Mouse (Mus musculus) lung, embryonic 15.5 days (tissue): Measurements from ENCODE around the gene Nptxr. TPM values are rescaled to one million over a fixed set of nuclear protein-coding genes. Genes with fewer than 3 reads are reported as not detected.

Experiments
- ATAC-seq: fragments of 200-750 bp; cut with Nextera tagmentation; 2 replicates; pipeline ENCODE4 v1.8.0; 2017; ENCODE audit warnings: moderate number of reproducible peaks, borderline replicate concordance; ENCODE audit not compliant: low FRiP score, low TSS enrichment; ENCODE audit errors: extremely low read depth
- H3K27ac ChIP-seq: fragments of 300-500 bp; sonication (generic); 2 replicates; pipeline ENCODE4 v1.5.1; 2015; ENCODE audit warnings: moderate library complexity, mild to moderate bottlenecking, inconsistent platforms
- H3K27me3 ChIP-seq: fragments of 300-500 bp; sonication (generic); 2 replicates; pipeline ENCODE4 v1.6.1; 2015; ENCODE audit warnings: inconsistent platforms
- H3K36me3 ChIP-seq: fragments of 300-500 bp; sonication (generic); 2 replicates; pipeline ENCODE4 v1.6.1; 2015; ENCODE audit warnings: inconsistent platforms
- H3K4me1 ChIP-seq: fragments of 300-500 bp; sonication (generic); 2 replicates; pipeline ENCODE4 v1.6.1; 2015; ENCODE audit warnings: inconsistent platforms
- H3K4me2 ChIP-seq: fragments of 300-500 bp; sonication (generic); 2 replicates; pipeline ENCODE4 v1.6.1; 2015; ENCODE audit warnings: inconsistent platforms, mild to moderate bottlenecking, moderate library complexity
- H3K4me3 ChIP-seq: fragments of 300-500 bp; sonication (generic); 2 replicates; pipeline ENCODE4 v1.5.1; 2015; ENCODE audit warnings: mild to moderate bottlenecking, inconsistent platforms
- H3K9ac ChIP-seq: fragments of 300-500 bp; sonication (generic); 2 replicates; pipeline ENCODE4 v1.6.1; 2015; ENCODE audit warnings: inconsistent platforms
- H3K9me3 ChIP-seq: fragments of 300-500 bp; sonication (generic); 2 replicates; pipeline ENCODE4 v1.6.1; 2016; ENCODE audit warnings: inconsistent platforms
- WGBS: fragments of 180-500 bp; shearing (Covaris S2); methylation state at CpG from one replicate; pipeline ENCODE4 v1.1.7; 2015; 5-methylcytosine and 5-hydroxymethylcytosine counted together
- polyA plus RNA-seq: library from polyadenylated mRNA; unstranded; fragments of >200 nt; fragmentation: Nextera tagmentation; extraction: Ambion mirVana; gene quantifications from 2 replicates; pipeline ENCODE4 v1.2.1, GENCODE M21; 2015

Nptxr gene
- polyA plus RNA-seq, 1 experiment from 2014 or later = 3.4 TPM

DNA sequence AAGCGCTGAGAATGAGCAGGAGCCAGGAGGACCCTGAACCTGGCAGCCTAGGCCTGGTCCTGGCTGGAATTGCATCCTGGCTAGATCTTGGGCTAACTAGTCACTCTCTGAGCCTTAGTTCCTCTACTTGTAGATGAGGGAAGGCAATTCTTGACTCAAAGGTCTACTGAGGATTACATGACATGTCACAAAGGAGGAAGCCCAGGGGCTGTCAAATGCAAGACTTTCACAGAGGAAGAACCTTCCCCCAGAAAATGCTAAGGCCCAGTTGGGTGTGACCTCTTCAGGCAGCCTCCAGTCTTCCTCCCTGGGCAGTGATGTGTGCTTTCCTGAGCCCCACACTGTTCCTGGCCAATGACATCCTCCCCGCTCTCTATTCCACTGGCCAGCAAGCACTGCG lies 47.4 kb downstream of the Nptxr start:
- Histone ChIP-seq H3K9ac (no peak overlapping the region), H3K4me3 (no peak overlapping the region), H3K27ac (no peak overlapping the region), H3K9me3 (no peaks in the 10 kb centered on the region), H3K4me1 (no peaks in the 10 kb centered on the region), H3K27me3 (no peaks in the 10 kb centered on the region), H3K4me2 (no peak overlapping the region), H3K36me3 (no peaks in the 10 kb centered on the region)
- ATAC-seq = no peak
- 80% methylated on average over 3 of the region's 3 CpGs for WGBS

DNA sequence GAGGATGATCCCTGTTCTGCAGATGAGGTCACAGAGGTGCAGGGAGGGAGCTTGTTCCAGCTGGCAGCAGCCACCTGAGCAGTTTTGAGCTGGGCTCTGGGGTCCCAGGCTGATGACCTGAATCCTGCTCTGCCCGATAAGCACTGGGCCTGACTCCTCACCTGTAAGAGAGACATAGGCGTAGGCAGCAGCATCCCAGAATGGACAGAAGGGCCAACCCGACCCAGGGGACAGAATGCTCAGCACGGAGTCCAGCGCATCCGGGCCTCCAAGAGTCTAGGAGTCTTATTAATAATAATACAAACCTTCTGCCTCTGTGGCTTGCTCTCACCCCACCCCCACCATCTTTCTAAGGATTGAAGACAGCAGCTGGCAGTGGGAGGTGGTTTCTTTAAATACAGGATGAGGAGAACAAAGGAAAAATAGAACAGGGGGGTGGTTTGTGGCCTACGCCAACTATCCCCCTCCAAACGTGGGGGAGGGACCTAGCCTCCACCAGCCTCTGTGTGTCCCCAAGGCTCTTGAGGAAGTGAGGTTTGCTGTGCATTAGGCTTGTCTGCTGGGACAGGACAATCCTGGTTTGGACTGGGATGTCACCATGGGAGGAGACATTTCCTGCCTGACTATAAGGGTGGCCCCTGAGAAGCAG lies 48.5 kb downstream of the Nptxr start:
- H3K9me3 ChIP-seq = no peaks in the 10 kb centered on the region
- WGBS = 73% methylated on average over 8 of the region's 8 CpGs
- no peak overlapping the region for H3K9ac ChIP-seq
- H3K27ac ChIP-seq = peak overlapping the region; percentile 38; the same call in 1 of the 2 replicates
- H3K4me1 ChIP-seq = no peaks in the 10 kb centered on the region
- H3K4me3 ChIP-seq = no peak overlapping the region
- peak; percentile 32; the same call in 1 of the 2 replicates for ATAC-seq
- H3K27me3 ChIP-seq = no peaks in the 10 kb centered on the region
- no peaks in the 10 kb centered on the region for H3K36me3 ChIP-seq
- no peak overlapping the region for H3K4me2 ChIP-seq

DNA sequence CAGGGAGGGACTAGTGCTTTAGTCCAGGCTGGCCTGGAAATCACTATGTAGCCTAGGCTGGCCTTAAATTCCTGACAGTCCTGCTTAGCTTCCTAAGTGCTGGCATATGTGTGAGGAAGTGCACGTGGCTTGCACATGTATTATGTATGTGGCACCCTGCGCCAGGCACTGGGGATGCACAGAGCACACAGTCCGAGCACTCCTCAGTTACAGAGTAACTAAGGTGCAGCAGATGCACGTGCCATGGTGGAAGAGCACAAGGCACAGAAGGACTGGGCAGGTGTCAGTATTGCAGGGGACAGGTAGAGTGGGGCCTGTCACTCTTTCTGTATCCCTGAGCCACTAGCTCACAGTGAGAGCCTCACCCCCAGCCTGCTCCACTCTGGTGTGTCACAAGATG lies 49.4 kb downstream of the Nptxr start:
- Histone ChIP-seq H3K9me3 (no peaks in the 10 kb centered on the region), H3K36me3 (no peaks in the 10 kb centered on the region)
- WGBS = 78% methylated on average over 4 of the region's 4 CpGs

DNA sequence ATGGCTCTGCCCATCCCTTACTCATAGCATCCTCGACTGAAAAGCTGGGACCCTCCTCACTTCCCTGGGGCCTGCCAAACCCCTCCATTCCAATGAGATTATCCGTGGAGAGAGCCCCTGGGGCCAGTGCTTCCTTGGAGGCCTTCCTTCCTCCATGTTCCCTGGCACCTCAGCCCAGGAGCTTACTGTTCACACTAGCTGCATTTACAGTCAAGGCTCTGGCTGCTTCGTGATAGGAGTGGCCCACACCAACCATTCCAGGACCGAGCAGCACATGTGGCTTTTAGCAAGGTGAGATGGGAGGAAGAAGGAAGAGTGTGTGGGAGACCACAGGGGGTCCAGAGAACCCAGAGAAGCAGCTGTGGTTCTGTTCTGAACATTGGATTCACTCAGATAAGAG lies 50.7 kb downstream of the Nptxr start:
- no peaks in the 10 kb centered on the region for H3K4me1 ChIP-seq

More for the DNA sequence above, 49.4 kb downstream of the Nptxr start:
- H3K4me3 ChIP-seq = no peak overlapping the region
- ATAC-seq = no peak
- H3K4me2 ChIP-seq = no peak overlapping the region
- H3K9ac ChIP-seq = no peak overlapping the region
- no peaks in the 10 kb centered on the region for H3K27me3 ChIP-seq
- H3K27ac ChIP-seq = no peak overlapping the region
- no peaks in the 10 kb centered on the region for H3K4me1 ChIP-seq

DNA sequence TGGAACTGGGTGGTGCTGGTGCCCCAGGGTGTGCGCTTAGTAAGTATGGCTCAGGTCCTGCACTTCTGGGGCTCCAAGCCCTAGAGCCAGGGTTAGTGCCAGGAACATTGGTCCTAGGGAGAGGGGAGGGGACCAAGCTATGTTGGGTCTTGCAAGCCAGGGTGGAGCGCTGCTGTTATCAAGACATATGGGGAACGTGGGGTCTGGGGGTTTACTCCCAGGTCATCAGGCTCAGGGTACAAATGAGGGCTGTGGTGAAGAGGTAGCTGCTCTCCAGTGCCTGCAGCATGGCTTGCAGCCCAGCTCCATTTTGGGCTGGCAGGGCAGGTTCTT lies 51.2 kb downstream of the Nptxr start:
- H3K4me1 ChIP-seq = no peaks in the 10 kb centered on the region
- H3K27me3 ChIP-seq = no peaks in the 10 kb centered on the region
- no peak overlapping the region for H3K4me3 ChIP-seq
- H3K4me2 ChIP-seq = no peak overlapping the region
- no peaks in the 10 kb centered on the region for H3K9me3 ChIP-seq
- no peak overlapping the region for H3K9ac ChIP-seq
- H3K36me3 ChIP-seq = no peaks in the 10 kb centered on the region
- H3K27ac ChIP-seq = no peak overlapping the region
- WGBS = 84% methylated on average over 3 of the region's 3 CpGs
- ATAC-seq = no peak

More for the DNA sequence above, 50.7 kb downstream of the Nptxr start:
- no peaks in the 10 kb centered on the region for H3K9me3 ChIP-seq
- H3K27ac ChIP-seq = no peak overlapping the region
- no peaks in the 10 kb centered on the region for H3K27me3 ChIP-seq
- no peak for ATAC-seq
- H3K9ac ChIP-seq = no peak overlapping the region
- 42% methylated on average over 4 of the region's 4 CpGs for WGBS
- H3K36me3 ChIP-seq = no peaks in the 10 kb centered on the region
- H3K4me3 ChIP-seq = no peak overlapping the region
- no peak overlapping the region for H3K4me2 ChIP-seq

DNA sequence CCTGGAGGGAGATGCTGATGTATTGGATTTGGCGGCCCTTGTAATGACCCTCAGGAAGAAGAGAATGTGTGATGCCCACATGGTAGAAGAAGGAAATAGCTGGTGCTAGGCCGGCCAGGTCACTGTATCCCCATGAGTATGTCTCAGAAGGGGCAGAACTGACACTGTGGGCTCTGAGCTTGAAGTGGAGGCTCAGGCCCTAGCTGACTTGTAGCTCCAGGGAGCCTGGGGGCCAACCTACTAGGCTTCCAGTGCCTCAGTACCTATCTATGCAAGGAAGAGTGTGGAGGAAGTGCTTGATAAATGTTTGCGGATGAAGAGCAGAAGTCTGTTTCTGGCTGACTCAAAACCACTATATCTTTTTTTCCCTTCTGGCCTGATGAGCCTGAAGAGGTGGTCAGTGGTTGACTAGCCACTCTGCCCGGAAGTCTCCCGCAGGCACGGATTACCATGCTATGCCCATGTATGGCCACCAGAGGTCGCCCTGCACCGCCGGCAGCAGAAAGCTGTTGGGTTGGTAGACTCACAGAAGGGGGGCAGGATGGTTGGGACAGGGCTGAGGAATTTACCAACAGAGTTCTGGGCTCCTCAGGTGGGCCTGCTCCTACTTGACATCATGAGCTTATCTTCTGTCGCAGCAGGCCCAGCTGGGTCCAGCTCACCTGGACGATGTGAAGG lies 51.7 kb downstream of the Nptxr start:
- H3K27ac ChIP-seq = no peak overlapping the region
- H3K4me3 ChIP-seq = no peak overlapping the region
- no peak overlapping the region for H3K9ac ChIP-seq
- no peaks in the 10 kb centered on the region for H3K27me3 ChIP-seq
- no peak for ATAC-seq
- H3K4me1 ChIP-seq = no peaks in the 10 kb centered on the region
- H3K4me2 ChIP-seq = no peak overlapping the region
- 24% methylated on average over 11 of the region's 11 CpGs for WGBS
- H3K36me3 ChIP-seq = no peaks in the 10 kb centered on the region
- H3K9me3 ChIP-seq = no peaks in the 10 kb centered on the region

DNA sequence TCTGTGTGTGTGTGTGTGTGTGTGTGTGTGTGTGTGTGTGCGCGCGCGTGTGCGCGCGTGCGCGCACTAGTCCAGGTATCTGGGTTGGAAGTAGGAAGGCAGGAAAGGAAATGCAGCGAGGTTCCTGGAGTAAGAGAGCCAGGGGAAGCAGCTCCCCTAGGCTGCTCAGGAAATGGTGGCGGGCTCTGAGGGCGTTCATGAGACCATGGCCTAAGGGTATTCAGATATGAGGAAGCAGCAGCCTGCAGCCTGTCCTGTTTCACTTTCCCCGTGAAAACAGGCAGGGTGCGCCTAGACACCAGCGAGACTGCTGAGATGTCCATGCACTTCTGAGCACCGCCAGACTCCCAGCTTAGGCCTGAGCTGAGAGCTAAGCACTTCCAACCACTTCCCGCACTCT lies 52.8 kb downstream of the Nptxr start:
- Histone ChIP-seq H3K4me1 (no peaks in the 10 kb centered on the region), H3K4me3 (no peak overlapping the region), H3K4me2 (no peak overlapping the region), H3K9ac (no peak overlapping the region), H3K27me3 (no peaks in the 10 kb centered on the region), H3K36me3 (no peaks in the 10 kb centered on the region), H3K9me3 (no peaks in the 10 kb centered on the region), H3K27ac (no peak overlapping the region)
- 78% methylated on average over 17 of the region's 17 CpGs for WGBS
- no peak for ATAC-seq

DNA sequence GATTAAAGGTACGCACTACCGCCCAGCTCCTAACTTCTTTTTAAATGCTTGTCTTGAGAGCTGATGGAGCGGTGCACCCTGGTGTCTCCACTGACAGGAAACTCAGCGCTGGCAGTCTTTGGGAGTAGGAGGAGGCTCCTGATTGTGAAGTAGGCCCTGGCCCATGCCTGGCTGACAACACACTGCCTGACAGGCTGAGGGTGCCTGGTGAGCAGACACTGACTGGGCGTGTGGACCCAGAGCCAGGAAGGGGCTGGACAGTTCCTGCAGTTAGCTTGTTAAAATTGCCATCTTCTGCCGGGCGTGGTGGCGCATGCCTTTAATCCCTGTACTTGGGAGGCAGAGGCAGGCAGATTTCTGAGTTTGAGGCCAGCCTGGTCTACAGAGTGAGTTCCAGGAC lies 54.3 kb downstream of the Nptxr start:
- H3K4me1 ChIP-seq = no peaks in the 10 kb centered on the region
- no peak overlapping the region for H3K4me3 ChIP-seq
- no peak overlapping the region for H3K9ac ChIP-seq
- H3K9me3 ChIP-seq = no peaks in the 10 kb centered on the region
- H3K27me3 ChIP-seq = no peaks in the 10 kb centered on the region
- H3K36me3 ChIP-seq = no peaks in the 10 kb centered on the region
- 84% methylated on average over 8 of the region's 8 CpGs for WGBS
- ATAC-seq = no peak
- H3K4me2 ChIP-seq = no peak overlapping the region
- no peak overlapping the region for H3K27ac ChIP-seq

DNA sequence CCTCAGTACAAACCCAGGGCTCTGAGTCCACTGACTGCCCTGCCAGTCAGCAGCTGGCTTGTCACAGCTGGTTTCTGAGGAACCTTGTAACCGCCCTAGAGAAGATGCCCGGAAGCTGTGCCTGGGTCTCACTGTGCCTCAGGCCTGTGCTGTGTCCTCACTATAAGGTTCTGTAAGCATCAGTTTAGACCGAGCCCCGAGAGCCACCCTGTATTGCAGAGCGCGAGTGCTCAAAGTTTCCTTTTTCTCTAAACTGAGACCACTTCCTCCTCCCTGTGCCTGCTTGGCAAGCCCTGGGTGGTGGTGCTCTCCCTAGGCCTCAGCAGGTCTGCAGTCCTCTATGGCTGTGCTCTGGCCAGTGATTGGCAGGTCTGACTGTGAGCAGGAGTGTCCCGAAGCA lies 55.4 kb downstream of the Nptxr start:
- Histone ChIP-seq H3K9me3 (no peaks in the 10 kb centered on the region), H3K4me2 (no peak overlapping the region), H3K9ac (no peak overlapping the region), H3K36me3 (no peaks in the 10 kb centered on the region), H3K4me3 (no peak overlapping the region), H3K27me3 (no peaks in the 10 kb centered on the region), H3K27ac (no peak overlapping the region), H3K4me1 (0 out of 2 replicates have a peak, but pooled peaks cover 3% of the 10 kb centered on the region)
- ATAC-seq = no peak
- WGBS = 93% methylated on average over 7 of the region's 7 CpGs

DNA sequence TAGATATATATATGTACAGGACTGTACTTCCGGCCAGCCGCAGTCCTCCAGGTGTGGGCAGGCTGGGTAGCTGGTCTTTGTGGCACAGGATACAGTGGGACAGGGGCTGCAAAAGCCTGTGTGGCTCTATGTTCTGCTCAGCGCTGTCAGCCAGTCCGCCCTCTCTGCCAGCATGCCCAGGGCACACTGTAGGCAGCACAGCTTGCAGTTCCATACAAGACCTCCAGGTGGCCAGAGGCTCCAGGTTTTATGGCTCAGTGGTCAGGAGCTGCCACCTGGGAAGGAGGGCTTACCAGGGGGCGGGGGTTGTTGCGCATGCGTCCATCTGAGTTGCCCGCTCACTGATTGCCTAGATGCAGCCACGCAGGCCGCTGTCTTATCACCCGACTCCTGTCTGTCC lies 56.6 kb downstream of the Nptxr start:
- Histone ChIP-seq H3K27me3 (no peaks in the 10 kb centered on the region), H3K4me3 (no peak overlapping the region), H3K4me1 (0 out of 2 replicates have a peak, but pooled peaks cover 7% of the 10 kb centered on the region), H3K27ac (no peak overlapping the region), H3K4me2 (no peak overlapping the region), H3K9me3 (no peaks in the 10 kb centered on the region), H3K9ac (no peak overlapping the region), H3K36me3 (no peaks in the 10 kb centered on the region)
- peak; percentile 21; the same call in 1 of the 2 replicates for ATAC-seq
- 51% methylated on average over 11 of the region's 11 CpGs for WGBS

DNA sequence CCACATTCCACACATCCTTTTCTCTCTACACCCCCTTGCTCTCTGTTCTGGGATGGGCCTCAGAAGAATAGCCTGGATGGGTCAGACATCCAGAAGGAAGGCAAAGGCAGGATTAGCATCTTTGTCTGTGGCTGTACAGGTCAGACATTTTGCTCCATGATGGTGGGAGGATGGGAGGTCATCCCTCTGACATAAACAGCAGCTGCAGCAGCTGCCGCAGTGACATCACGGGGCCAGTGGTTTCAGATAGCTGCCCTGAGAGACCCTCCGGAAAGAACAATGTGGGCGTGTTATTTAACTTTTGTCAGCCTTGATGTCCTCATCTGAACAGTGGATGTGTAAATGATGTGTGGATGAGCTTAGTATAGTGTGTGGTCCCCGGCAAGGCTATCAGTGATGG lies 58.7 kb downstream of the Nptxr start:
- Histone ChIP-seq H3K27me3 (no peaks in the 10 kb centered on the region), H3K9ac (no peak overlapping the region), H3K36me3 (no peaks in the 10 kb centered on the region), H3K4me3 (no peak overlapping the region), H3K9me3 (no peaks in the 10 kb centered on the region), H3K27ac (no peak overlapping the region), H3K4me1 (peaks cover 17% of the 10 kb centered on the region), H3K4me2 (no peak overlapping the region)
- no peak for ATAC-seq
- 66% methylated on average over 5 of the region's 5 CpGs for WGBS

DNA sequence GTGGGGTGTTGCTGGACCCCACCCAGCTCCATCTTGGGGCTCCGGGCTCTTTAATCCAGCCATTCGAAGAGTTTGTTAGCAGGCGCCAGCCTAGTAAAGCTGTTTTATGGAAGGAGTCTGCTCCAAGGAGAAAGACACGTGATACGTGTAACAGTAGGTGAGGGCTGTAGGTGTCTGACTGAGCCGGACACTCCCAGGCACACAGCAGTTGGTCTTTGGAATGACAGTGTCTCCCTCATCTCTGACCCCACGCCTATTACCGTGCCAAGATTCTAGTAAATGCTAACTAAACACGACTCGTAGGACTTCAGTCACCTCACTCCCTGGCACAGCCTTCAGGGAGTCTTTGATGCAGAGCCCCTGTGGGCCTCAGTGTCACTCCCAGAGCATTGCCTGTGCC lies 59.3 kb downstream of the Nptxr start:
- WGBS = 72% methylated on average over 10 of the region's 10 CpGs
- Histone ChIP-seq H3K27ac (no peak overlapping the region), H3K4me3 (no peak overlapping the region), H3K36me3 (no peaks in the 10 kb centered on the region), H3K9ac (no peak overlapping the region), H3K4me1 (peaks cover 22% of the 10 kb centered on the region), H3K9me3 (no peaks in the 10 kb centered on the region), H3K4me2 (no peak overlapping the region), H3K27me3 (no peaks in the 10 kb centered on the region)
- ATAC-seq = no peak
